Mouse (Mus musculus): ENCODE data around the gene Fbxl12.
A peak's percentile ranks its signal among the peaks of the same experiment; 100 is the strongest.
"Not testable (repeated sequence)": the region's sequence is repeated elsewhere in the genome, so short reads cannot be mapped to it uniquely, and the experiment has no call there.

Gene Fbxl12

DNA sequence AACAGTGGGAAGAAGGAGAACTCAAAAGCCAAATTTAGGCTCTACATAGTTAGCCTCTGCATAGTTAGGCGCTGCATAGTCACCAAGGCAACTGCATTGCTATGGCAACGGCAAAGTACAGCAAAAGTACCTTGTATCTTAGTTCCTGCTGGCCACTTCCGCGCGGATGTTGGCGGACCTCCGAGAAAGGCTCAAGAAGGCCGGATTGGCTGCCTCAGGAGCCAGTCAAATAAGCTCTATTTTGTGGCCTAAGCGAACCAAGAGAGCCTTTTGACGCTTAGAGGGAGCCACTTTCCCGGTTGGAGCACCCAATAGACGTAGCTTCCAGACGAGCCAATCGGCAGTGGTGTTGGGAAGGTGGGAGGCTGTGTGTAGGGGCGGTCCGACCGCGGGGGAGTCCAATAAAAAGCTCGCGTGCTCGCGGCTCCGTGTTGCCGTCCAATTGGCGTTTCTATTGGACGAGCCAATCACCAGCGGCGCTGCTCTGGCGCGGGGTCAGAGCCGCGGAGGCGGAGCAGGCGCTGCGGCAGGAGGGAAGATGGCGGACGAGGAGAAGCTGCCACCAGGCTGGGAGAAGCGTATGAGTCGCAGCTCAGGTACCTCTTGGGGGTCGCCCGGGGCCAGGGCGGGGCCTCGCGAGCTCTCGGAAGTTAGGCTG is 7.2 kb upstream of the Fbxl12 start, which contains the start of gene Pin1:
Gene Pin1, plus strand, starts transcription at position 494 of the 658 bp plus-strand sequence.
- peak; percentile 98 for DNase-seq (ENCODE audit: low read depth)

DNA sequence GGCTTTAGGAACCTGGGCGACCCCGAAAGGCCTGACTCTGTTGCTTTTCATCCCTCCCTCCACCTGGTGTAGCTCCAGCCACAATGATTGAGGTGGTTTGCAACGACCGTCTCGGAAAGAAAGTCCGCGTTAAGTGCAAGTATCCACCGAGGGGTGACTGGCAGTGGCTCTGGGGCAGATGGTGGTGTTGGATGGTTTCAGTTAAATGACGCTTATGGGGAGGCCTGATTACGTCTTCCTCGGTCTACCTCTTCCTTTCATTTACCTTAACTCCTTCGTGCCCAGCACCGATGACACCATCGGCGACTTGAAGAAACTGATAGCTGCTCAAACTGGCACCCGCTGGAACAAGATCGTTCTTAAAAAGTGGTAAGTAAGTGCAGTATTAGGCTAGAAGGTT is 554 bp upstream of the Fbxl12 start:
- DNase-seq (ENCODE audit: low read depth) = peak; percentile 89

DNA sequence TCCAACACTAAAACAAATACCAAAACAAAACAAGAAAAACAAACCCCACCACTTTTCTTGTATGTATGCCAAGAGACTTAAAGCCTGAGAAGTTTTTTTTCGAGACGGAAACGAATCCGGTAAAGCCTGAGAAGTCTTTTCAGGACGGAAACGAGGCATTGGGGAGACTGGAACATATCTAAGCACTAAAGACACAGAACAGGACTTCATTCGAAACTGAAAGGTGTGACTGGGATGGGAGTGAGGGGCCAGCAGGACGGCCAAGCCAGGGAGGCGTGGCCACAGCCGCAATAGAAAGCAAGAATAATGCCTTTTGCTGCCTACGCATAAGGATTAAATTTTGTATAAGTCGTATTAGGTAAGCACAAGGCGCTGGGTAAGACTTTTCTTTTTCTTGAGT is 786 bp downstream of the Fbxl12 start:
- DNase-seq (ENCODE audit: low read depth) = peak; percentile 75

DNA sequence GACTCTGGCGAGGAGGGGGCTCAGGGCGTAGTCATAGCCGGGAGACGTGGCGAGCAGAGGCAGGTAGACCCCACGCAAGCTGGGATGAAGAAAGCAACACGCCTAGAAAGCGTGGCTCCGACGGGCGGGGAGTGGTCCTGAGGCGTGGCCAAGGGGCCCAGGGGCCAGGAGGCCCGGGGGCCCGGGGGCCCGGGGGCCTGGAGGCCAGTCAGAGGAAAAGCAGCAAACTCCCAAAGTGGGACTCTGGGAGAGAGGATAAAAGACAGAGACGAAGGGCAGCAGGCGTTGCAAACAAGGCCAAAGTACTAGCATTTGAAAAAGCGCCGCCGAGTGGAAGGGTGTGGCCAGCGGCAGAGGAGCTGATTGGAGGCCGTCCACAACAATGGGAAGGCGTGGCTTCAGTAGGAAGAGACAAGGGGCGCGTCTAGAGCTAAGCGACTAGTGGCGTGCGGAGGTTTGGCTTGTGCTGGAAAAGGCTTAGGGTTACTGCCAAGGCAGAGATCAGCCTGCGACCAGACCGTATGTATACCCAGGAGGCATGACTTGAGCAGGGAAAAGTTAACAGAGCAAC is 1.6 kb downstream of the Fbxl12 start:
- DNase-seq (ENCODE audit: low read depth) = peak; percentile 94

DNA sequence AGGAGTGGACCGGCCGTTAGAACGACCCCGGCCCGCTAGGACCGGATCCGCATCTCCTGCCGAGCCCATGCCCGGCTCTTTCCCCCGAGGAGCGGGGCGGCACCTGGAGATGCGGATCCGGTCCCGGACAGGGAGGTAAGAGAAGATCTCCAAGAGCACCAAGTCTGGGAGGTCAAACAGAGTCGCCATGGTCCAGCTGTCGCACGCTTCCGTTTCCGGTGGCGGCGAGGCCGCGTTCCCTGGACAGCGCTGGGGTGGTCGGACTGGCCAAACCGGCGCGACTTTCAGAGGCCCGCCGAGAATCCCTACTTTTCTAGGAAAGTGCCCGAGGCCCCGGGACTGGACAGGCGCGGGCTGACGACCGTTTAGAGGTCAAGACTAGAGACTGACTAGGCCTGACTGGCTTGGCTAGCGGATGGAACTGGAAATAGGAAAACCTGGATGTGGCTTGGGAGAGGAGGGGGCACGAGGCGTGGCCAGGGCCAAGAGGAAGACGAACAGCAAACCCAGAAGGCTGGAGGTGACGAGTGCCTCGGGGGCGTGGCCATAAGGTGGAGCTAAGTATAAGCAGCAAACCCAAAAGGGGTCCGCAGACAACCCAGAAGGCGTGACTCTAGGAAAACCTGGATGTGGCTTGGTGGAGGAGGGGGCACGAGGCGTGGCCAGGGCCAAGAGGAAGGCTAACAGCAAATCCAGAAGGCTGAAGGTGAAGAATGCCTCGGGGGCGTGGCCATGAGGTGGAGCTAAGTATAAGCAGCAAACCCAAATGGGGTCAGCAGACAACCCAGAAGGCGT is 2.3 kb downstream of the Fbxl12 start, which contains the start of gene Ubl5:
Gene Ubl5, plus strand, starts transcription at position 778 of the 795 bp plus-strand sequence.
- peak; percentile 88 for DNase-seq (ENCODE audit: low read depth)

DNA sequence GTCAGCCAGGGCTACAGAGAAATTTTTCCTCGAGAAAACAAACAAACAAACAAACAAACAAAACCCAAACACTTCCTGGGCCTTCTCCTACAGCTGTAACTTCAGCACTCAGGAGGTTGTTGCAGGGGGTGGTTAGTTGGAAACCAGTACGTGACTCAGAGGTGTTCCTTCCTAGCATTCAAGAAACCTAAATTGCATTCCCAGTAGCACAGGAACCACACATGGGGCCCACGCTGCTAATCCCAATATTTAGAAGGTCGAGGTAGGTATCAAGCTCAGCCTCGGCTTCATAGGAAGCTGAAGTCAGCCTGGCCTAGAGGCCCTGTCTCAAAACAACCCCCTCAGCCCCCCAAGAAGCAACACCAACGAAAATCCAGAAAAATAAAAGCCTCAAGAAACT is 3.1 kb downstream of the Fbxl12 start:
- no peak for DNase-seq (ENCODE audit: low read depth)

DNA sequence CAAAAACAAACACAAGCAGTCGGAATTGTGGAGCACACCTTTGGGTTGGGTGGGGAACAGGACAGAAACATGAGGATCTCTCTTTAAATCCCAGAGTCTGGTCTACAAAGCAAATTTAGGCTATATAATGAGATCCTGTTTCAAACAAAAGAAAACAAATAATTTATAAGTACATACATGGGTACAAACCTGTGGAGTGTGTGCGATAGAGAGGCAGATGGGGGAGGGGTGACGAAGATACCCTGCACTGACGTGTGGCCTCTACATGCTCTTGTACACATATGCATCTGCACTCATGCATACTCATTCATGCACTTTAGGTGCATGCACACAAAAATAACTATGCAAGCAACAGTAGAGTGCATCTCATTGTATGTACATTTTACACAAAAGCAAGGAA is 5.1 kb downstream of the Fbxl12 start:
- no peak for DNase-seq (ENCODE audit: low read depth)

DNA sequence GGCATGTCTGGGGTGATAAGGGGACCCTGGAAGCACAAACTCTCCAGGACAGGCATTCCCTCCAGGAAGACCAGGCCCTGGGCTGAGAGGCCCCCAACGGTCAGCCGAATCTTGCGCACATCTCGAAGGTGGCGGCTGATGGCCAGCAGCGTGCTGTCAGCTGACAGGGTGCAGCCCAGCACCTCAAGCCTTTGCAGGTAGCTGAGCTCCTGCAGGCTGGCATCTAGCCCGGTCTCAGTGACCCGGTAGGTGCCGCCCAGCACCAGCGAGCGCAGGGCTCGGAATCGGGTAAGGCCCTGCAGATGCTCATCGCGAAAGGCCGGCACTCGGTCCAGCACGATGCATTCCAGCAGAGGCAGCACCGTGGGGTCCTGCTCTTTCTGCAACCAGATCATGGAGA is 6.0 kb downstream of the Fbxl12 start:
- DNase-seq (ENCODE audit: low read depth) = no peak

DNA sequence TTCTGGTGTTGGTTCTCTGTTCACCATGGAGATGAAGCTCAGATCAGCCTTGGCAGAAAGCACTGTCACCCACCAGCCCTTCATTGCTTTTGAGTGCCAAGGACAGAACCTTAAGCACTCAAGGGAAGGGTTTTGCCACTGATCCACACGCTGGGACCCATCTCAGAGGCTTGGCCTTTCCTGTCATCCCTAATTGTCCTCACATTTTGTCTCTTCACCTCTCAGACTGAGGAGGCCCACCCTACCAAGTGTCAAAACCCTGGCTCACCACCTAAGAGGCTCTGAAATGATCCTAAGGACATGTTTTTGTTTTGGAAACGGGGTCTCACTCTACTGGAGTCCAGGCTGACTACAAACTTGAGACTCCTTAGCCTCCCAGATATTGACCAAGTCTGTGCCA is 7.8 kb downstream of the Fbxl12 start:
- no peak for DNase-seq (ENCODE audit: low read depth)

DNA sequence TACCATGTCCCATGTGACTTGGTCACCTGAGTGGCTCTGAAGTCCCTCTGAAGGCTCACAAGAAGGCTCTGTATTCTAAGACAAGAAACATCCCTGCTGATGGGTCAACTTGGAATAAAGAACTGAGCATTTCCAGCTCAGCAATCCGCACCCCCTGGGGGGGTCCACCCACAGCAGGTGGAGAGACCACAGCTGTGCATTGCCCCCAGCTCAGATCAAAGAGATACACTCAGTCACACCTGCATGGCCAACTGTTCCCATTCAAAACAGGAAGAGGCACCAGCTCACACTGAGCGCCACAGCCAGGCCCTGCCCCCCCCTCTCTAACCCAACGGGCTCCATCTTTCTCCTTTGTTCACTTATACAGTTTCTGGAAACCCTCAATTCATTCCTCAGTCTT is 8.3 kb downstream of the Fbxl12 start:
- peak; percentile 26 for DNase-seq (ENCODE audit: low read depth)

DNA sequence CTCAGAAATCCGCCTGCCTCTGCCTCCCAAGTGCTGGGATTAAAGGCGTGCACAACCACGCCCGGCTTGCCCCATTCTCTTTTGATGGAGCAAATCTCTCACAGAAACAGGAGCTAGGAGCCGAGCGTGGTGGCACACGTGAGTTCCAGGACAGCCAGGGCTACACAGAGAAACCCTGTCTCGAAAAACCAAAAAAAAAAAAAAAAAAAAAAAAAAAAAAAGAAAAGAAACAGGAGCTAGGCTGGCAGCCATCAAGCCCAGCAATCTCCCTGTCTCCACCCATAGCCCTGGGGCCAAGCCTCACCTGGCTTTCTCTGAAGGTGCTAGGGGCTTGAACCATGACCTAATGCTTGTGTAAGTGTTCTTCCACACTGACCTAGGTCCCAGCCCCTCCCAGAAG is 8.9 kb downstream of the Fbxl12 start:
- not testable (repeated sequence) for DNase-seq (ENCODE audit: low read depth)

DNA sequence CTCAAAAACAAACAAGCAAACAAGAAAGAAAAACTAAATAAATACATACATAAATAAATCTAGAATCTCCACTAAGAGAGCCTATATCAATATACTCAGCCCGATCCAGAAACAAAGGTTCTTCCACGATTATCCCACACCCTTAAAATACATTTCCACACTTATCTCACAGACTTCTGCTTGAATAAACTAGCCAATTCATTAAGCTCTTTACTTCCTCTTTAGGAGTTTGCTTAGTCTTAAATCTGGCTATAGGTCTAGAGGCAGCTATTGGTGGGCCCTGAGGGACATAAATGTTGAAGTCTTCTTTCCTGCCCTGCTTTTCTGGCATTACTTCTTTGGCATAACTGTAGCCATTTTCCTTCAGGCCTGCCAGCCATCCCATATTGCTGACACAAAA is 13.2 kb downstream of the Fbxl12 start:
- no peak for DNase-seq (ENCODE audit: low read depth)

DNA sequence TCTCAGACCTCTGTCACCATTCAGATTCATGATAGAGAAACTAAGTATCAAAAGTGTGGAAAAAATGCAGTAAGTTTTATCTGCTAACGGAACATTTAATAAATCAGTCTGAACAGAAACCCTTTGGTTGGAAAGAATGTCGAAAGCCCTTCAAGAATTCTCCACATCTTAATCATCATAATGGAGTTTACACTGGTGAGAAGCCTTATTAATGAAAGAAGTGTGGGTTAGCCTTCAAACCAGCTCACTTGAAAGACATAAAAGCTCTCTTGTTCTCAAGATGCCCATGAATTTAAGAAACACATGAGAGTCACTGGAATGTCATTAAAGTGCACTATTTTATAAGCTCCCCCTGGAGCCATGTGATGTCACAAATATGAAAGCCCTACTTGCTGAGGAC is 27.9 kb downstream of the Fbxl12 start:
- no peak for DNase-seq (ENCODE audit: low read depth)

DNA sequence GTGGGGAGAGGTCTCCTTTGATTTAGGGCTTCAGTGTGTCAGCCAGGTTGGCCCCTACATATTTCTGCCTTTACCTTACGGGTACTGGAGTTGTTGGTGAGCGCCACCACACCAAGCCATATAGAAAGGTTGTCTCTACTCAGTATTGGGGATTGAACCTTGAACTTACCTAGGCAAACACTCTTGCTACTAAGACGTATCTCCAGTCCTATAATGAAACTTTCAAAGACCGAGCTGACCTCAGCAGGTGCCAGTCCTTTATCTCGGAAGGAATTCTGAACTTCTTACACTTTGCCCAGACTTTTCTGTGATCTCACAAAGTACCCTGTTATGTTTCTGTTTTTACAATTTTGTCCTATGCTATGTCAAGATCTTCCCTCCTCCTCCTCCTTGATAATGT is 32.6 kb downstream of the Fbxl12 start:
- no peak for DNase-seq (ENCODE audit: low read depth)

DNA sequence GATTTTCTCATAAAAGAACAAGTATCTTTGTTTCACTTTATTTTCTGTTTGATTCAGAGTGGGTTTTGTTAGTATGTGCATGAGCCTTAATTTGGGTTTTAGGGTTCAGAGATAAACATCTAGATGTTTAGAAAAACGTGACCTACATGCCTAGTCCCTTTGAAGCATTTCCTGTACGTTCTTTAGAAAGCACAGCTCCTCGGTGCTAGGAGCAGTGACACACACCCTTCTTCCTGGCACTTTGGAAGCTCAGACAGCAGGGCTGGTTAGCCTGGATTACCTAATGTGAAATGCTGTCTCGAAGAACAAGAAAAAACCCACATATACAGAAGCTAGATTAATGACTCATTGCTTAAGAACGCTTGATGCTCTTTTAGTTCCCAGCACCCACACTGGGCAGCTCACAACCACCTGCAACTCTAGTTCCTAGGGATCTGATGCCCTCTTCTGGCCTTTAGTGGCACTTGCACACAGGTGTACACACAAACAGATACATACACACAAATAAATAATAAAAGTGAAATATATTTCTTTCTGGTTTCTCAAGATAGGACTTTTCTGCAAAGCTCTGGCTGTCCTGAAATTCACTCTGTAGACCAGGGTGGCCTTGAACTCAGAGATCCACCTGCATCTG is 34.6 kb downstream of the Fbxl12 start:
- DNase-seq (ENCODE audit: low read depth) = peak; percentile 35

DNA sequence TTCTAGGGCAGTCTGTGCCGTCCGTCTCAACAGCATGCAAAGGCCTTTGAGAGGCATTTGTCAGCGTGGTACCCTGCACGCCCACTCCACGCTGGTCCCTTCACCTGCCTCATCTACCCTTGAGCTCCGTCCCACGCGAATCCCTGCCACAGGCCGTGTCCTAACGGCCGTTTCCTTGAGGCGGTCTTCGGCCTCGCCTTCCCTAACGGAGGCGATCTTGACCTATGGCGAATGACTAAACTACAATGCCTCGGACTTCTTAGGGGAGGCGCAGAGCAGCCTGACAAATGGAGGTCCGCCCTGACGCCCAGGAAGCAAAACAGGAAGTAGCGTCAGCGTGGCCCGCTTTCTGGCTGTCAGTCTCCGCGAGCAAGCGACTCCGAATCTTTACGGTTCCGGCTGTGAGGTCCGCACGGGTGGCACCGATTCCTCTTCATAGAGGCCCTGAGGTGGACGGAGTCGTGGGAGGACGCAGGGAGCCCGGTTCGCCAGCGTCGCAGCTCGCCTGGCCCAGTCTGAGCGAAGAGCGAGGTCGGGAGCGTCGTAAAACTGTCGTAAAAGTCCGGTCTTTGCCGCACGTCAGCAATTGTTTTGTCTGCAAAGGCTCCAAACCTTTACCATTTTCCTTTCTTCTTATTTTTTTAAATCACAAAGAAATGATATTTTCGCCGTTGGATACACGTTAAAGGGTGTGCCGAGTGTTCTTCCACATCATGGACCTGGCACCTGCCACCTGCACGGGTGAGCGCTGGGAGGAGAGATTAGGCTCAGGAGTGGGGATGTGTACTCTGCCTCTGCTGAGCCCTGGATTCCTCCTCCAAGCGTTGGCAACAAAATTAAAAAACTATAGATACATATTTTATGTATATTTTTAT is 37.2 kb downstream of the Fbxl12 start:
- DNase-seq (ENCODE audit: low read depth) = peak; percentile 97

DNA sequence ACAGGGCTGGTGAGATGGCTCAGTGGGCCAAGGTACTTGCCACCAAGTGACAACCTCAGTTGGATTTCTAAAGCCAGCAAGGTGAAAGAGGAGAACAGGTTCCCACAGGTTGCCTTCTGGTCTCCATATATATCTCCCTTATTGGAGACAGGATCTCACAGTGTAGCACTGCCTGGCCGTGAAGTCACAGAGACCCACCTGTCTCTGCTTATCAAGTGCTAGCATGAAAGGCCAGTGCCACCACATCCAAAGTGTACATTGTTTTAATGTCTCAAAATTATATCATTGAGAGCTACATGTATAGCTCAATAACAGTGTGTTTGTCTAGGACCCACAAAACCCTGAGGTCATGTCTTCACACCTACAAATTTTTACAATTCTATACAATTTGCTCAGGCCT is 38.3 kb downstream of the Fbxl12 start:
- DNase-seq (ENCODE audit: low read depth) = peak; percentile 5

DNA sequence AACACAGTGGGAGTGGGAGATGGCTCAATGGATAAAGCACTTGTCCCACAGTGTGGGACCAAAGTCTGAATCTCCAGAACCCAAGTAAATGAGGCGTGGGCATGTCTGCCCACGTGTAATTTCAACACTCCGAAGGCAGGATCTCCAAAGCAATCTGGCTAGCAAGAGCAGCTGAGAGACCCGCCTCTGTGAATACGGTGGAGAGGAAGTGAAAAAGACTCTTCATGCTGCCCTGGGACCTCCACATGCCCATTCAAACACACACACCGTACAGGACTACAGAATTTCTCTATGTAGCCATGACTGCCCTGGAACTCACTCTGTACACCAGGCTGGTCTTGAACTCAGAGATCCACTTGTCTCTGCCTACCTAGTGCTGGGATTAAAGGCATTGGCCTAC is 43.3 kb downstream of the Fbxl12 start:
- DNase-seq (ENCODE audit: low read depth) = no peak

DNA sequence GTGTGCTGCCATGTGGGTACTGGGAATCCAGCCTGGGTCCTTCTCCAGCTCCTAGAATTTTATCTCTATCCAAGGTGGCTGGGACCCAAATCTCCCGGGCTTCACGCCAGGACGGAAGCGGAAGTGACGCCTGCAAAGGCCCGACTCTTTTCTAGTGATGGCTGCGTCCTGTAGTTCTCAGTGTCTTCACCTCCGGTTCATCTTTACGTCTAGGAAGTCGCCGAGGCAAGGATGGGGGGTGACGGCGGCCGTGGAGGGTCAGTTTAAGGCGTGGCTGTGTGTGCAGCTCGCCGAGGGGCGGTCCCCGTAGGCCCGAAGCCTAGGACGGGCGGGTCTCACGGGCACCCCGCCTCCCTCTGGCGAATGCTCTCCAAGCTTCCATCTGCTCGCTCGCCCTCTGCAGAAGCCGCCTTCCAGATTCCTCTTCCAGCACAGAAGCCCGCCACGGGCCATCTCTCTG is 63.4 kb downstream of the Fbxl12 start, which contains the start of gene Zfp846:
Gene Zfp846, plus strand, starts transcription at position 117 of the 460 bp plus-strand sequence.
- peak; percentile 92 for DNase-seq (ENCODE audit: low read depth)

DNA sequence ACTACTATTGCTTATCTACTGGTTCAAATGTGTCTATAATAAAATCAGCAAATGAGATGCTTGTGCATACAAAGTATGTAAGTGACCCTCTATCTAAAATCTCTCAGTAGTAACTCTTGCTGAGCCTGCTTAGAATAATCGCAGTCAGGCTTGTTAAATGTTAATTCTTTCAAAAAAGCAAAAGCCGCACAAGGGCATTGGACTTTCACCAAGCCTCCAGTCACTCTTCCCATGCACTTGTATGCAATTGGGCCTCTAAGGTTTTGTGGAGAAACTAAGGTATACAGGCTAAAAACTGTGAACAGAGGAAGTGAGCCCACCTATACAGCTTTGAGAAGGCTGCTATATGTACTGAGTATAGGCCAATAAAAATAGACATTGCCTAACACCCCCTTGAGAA is 68.0 kb downstream of the Fbxl12 start:
- no peak for DNase-seq (ENCODE audit: low read depth)

DNA sequence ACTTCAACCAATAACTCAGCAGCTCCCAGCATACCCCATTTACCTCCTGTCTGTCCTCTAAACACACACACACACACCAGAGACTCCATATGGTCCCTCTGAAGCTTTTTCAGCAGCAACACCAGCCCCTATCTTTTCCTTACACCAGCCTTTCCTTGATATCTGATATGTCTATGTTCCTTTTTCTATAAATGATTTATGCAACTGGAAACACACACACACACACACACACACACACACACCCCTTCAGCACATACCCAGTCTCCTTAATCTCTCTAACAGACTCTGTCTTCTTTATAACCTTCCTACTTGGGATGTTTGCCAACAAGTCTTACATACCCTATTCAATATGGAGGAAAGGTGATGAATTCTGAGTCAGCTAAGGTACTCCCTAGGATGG is 73.5 kb downstream of the Fbxl12 start:
- no peak for DNase-seq (ENCODE audit: low read depth)

Measured in induced T-regulatory cell, adult 2 months (primary cell).